Mouse (Mus musculus) A20 (cell line): ENCODE data around the gene Arfgap2.
A peak's percentile ranks its signal among the peaks of the same experiment; 100 is the strongest.

Experiments used
- DNase-seq: peaks from one replicate; pipeline ENCODE4 v3.0.0-alpha.2; 2011; ENCODE audit warnings: low read depth, low spot score

Arfgap2 gene

GRCm38 (mm10) chr2:91264711-91265681 lies at the start of gene Arfgap2:
Gene Arfgap2 (plus strand): TSS chr2:91264974.
- DNase-seq = peak; percentile 97

GRCm38 (mm10) chr2:91217032-91217431 lies 47.7 kb upstream of the Arfgap2 start:
- no peak for DNase-seq

- DNase-seq = no peak
Measured at GRCm38 (mm10) chr2:91220501-91220900, 44.3 kb upstream of the Arfgap2 start.

- no peak for DNase-seq
Measured at GRCm38 (mm10) chr2:91223614-91224013, 41.2 kb upstream of the Arfgap2 start.

- DNase-seq = no peak
Measured at GRCm38 (mm10) chr2:91229735-91230134, 35.0 kb upstream of the Arfgap2 start.

- DNase-seq = peak; percentile 96
Measured at GRCm38 (mm10) chr2:91236601-91237510, 27.9 kb upstream of the Arfgap2 start, which contains the start of gene Ddb2. Gene Ddb2 (minus strand): TSS chr2:91236982.

- DNase-seq = peak; percentile 67
Measured at GRCm38 (mm10) chr2:91237511-91238080, 27.2 kb upstream of the Arfgap2 start.

- peak; percentile 15 for DNase-seq
Measured at GRCm38 (mm10) chr2:91242547-91242946, 22.2 kb upstream of the Arfgap2 start.

- no peak for DNase-seq
Measured at GRCm38 (mm10) chr2:91243416-91243815, 21.4 kb upstream of the Arfgap2 start.

GRCm38 (mm10) chr2:91244557-91245228 lies 20.1 kb upstream of the Arfgap2 start:
- DNase-seq = no peak

- no peak for DNase-seq
Measured at GRCm38 (mm10) chr2:91248366-91248765, 16.4 kb upstream of the Arfgap2 start.

- no peak for DNase-seq
Measured at GRCm38 (mm10) chr2:91252001-91252400, 12.8 kb upstream of the Arfgap2 start.

GRCm38 (mm10) chr2:91252512-91252911 lies 12.3 kb upstream of the Arfgap2 start:
- DNase-seq = no peak

GRCm38 (mm10) chr2:91254725-91255380 lies 9.9 kb upstream of the Arfgap2 start:
- DNase-seq = no peak

- DNase-seq = no peak
Measured at GRCm38 (mm10) chr2:91255661-91256150, 9.1 kb upstream of the Arfgap2 start, which contains the start of gene Pacsin3. Gene Pacsin3 (plus strand): TSS chr2:91255954.

GRCm38 (mm10) chr2:91256256-91257125 lies 8.3 kb upstream of the Arfgap2 start:
- DNase-seq = no peak

GRCm38 (mm10) chr2:91257126-91257980 lies 7.4 kb upstream of the Arfgap2 start:
- DNase-seq = no peak

- DNase-seq = no peak
Measured at GRCm38 (mm10) chr2:91258054-91258453, 6.7 kb upstream of the Arfgap2 start.
